Mouse (Mus musculus) lung, postnatal 14 days (tissue): ENCODE data around the gene Gm498.
A peak's percentile ranks its signal among the peaks of the same experiment; 100 is the strongest.

Experiments
- DNase-seq: peaks from one replicate; pipeline ENCODE4 v3.0.0; 2021

Gm498 gene

DNA sequence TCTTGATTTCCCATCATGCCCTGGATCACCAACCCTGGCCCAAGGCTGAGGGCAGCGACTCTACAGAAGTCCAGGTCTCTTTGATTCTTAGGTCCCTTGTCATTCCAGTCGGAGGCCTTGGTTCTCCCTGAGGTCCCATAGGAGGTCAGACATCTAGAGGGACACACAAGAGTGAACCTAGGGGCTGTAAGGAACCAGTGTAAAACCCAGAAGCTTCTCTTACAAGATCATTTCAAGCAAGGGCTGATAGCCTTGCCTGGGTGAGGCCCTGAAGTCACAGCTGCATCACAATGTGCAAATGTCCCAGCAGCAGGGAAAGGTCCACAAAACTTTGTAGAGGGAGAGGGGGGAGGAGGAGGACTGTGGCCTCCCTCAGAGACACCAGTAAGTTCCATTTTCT is at the start of gene Gm498:
TSS of gene Gm498 (plus strand) at position 301 of the 400 bp plus-strand sequence.
- DNase-seq, result no peak

GRCm38 (mm10) chr7:143819201-143819600 is 47.4 kb upstream of the Gm498 start:
- no peak for DNase-seq

DNA sequence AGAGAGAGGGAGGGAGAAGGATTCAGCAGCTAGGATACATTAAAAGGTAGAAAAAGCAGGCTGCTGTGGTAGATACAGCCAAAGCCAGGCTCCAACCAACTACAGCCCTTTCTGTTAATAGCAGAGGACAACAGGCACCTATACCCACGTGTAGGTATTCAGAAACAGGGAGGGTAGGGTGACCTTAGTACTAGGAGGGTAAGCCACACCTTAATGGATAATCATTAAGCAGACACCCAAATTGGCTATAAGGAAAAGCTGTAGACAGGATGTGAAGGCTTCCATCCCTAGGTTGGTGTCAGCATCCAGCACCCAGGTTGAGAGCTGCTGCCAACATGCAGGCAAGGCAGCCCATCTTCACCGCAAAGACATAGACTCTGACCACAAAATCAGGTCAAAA is 45.4 kb upstream of the Gm498 start:
- no peak for DNase-seq

GRCm38 (mm10) chr7:143822375-143823265 is 44.0 kb upstream of the Gm498 start, which contains the start of the genes Nadsyn1 and Dhcr7:
Gene Nadsyn1 (minus strand): TSS chr7:143822849.
Gene Dhcr7 (plus strand): TSS chr7:143823145.
- peak; percentile 100 for DNase-seq

- no peak for DNase-seq
Measured at GRCm38 (mm10) chr7:143823266-143823605, 43.4 kb upstream of the Gm498 start.

GRCm38 (mm10) chr7:143826985-143827384 is 39.7 kb upstream of the Gm498 start:
- no peak for DNase-seq

- peak; percentile 94 for DNase-seq
Measured at GRCm38 (mm10) chr7:143829504-143830331, 36.9 kb upstream of the Gm498 start.

- no peak for DNase-seq
Measured at GRCm38 (mm10) chr7:143830399-143830798, 36.2 kb upstream of the Gm498 start.

DNA sequence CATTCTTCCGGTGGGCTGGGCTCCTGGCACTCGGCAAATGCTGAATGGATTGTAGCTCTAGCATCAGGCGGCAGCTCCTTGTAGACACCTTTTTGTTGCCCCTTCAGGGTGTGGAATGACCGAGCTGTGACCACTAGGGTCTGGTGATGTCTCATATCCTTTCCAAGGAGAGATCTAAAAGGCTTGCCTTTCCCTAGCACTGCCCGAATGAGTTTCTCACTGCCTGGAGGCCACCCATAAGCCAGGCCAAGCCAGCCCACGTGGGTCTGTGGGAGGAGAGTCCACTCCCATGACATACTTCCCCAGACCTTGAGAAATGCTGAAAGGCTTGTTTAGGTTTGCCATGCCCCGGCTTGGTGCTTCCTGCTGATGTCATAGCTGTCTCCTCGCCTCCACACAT is 34.4 kb upstream of the Gm498 start:
- DNase-seq, result peak; percentile 15

DNA sequence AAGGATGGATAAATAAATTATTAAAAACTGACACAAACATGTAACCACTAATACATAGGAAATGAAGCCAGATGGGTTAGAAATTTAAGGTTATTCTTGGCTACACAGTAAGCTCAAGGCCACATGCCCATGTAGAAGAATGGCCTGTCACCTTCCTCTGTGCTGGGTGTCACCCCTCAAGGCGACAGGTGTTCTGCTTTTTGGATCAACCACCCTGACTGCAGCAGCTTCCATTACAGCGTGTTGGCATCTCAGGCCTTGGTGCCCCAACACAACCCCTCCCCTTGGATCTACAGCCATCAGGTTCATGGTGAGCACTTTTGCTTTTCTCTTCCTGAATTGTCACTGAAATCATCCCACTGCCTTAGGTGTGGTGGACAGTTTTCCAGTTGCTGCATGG is 34.0 kb upstream of the Gm498 start:
- no peak for DNase-seq

- DNase-seq, result no peak
Measured at GRCm38 (mm10) chr7:143833581-143834190, 33.0 kb upstream of the Gm498 start.

- no peak for DNase-seq
Measured at GRCm38 (mm10) chr7:143834316-143834715, 32.3 kb upstream of the Gm498 start.

- DNase-seq, result no peak
Measured at GRCm38 (mm10) chr7:143834972-143835371, 31.7 kb upstream of the Gm498 start.

DNA sequence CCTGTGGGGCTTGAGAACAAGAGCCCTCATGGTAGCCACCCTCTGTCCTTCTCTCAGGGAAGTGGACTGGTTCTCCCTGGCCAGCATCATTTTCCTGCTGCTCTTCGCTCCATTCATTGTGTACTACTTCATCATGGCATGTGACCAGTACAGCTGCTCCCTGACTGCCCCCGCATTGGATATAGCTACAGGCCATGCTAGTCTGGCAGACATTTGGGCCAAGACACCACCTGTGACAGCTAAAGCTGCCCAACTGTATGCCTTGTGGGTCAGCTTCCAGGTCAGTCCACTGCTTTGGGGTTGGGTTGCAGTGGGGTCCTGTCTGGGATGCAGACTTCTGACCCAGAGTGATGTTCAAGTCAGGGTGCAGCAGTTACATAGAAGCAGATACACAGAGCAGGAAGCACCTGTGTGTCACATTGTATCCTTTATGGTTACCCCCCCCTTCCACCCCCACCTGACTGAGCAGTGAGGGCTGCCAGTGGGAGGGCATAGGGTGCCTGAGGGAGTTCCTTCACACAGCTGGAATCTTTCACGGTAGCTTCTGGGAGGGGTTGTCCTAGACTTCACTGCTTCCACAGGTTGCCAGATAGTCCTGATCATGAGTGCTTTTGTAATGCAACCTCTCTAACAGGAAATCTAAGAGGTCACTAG is 28.8 kb upstream of the Gm498 start:
- DNase-seq, result no peak

GRCm38 (mm10) chr7:143840121-143840520 is 26.5 kb upstream of the Gm498 start:
- no peak for DNase-seq

GRCm38 (mm10) chr7:143841301-143841700 is 25.3 kb upstream of the Gm498 start:
- no peak for DNase-seq

DNA sequence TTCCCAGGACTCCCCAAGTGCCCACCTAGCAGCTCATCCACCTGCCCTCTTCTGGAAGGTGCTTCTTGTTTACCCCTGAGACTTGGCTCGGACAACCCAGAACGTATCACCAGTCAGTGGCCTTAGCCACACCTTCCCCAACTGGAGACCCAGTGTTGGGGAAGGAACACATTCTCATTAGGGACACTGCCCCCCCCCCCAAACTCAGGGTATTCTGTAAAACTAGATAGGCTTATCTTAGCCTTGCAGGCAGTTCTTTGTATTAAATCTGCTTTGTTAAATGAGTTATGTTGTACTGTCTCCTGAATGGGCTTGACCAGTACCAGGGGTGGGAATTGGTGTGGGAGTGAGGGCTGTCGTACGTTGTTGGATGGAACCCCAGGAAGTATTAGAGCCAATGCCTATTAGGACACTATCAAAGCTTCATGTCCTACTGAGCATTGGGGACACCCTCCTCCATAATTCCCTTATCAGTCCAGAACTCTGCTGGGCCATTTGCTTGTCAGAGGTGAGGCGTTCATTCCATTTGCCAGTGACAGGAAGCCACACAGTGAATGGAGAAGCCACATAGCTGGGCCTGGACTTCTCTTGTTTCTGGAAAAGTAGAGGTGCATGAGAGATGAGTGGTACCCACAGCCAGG is 18.4 kb upstream of the Gm498 start:
- DNase-seq, result no peak

DNA sequence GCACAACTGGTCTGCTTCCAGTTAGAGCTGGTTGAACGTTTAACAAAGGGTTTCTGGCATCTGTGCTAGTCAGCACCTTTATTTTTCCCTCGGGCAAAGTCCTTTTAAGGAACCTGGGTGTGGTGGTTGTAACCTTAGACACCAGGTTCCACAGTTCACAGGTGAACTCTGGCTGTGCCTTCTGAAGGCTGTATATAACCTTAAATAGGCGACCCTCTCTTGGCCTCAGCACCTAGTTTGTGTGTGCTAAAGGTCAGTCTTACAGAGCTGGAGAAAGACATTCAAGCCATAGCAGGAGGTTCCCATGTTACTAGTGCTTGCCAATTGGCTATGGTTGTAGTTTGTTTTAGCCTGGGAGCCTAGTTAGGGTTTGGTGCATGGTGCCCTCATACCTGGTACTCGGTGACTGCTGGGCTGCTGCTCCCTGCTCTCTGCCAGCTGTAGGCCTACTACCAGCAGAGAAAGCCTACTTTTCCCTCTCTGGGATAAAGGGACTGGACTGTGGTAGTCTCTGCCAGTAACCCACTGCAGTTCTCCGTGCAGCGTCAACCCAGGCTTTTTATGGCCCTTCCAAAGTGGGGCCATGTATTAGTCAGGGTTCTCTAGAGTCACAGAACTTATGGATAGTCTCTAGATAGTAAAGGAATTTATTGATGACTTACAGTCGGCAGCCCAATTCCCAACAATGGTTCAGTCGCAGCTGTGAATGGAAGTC is 17.7 kb upstream of the Gm498 start:
- no peak for DNase-seq

DNA sequence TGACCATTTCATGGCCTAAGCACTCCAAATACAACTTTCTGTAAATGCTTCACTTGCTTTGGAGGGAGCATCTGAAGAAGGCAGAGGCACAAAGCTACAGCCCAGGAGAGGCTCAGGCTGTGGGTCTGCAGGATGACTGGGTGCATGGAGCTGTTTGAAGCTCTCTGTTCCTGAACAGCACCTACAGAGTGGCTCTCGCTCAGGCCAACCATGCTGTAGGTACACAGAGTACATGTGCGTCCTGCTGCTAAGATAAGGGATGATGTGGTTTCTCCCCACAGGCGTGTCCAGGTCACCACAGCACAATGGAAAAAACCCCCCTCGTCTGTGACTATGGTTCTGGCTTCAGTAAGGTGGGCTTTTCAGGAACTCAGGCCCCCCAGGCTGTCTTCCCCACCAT is 2.2 kb downstream of the Gm498 start:
- DNase-seq, result no peak

GRCm38 (mm10) chr7:143883717-143884116 is 17.1 kb downstream of the Gm498 start:
- DNase-seq, result no peak

GRCm38 (mm10) chr7:143891146-143891545 is 24.5 kb downstream of the Gm498 start:
- no peak for DNase-seq

GRCm38 (mm10) chr7:143892361-143892760 is 25.7 kb downstream of the Gm498 start:
- no peak for DNase-seq
